Mouse (Mus musculus): ENCODE measurements around the gene Fbxl20. TPM values are rescaled to one million over a fixed set of nuclear protein-coding genes. Genes with fewer than 3 reads are reported as not detected.

Gene Fbxl20
- total RNA-seq, 2 experiments from 2014 or later = 33.2 to 33.6 TPM

DNA sequence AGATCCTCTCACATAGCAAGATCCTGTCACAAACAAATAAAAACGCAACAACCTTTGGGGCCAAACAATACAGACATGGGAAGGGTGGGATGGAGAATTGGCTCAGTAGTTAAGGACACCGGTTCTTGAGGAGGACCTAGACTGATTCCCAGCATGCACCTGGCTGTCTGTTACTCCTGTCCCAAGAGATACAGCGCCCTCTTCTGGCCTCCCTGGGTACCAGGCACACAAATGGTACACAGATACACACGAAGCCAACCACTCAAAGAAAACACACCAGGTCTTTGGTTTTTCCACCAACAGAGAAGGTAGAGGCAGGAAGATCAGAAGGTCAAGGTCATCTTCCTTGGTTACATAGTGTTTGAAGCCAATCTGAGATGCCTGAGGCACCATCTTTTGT lies 104.6 kb downstream of the Fbxl20 start:
- intact Hi-C loops (cut with DNase I) = no loop called here
- Histone ChIP-seq H3K27ac (no peak overlapping the region), H3K4me3 (no peak overlapping the region)
- peak; percentile 7; the same call in 1 of the 2 replicates for TF ChIP-seq CTCF (IDR thresholded peaks at IDR 0.05)
- no peak for DNase-seq (ENCODE audit: extremely low spot score in 1 of 2, low spot score in 2 of 2)

DNA sequence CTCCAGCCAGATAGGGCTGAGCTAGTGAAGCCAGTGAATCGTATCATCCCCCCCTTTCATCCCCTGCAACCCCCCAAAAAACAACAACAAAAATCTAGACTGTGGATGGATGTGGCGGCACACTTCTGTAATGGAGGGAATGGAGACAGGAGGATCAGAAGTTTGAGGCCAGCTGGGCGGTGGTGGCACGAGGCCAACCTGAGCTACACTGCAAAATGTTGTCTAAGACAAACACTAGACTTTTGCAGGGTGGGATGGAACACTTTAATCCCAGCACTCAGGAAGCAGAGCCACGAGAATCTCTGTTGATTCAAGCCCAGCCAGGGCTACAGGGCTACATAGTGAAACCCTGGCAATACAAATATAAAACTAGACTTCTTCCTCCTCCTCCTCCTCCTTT lies 106.1 kb downstream of the Fbxl20 start:
- intact Hi-C loops (cut with DNase I) = no loop called here
- TF ChIP-seq CTCF (IDR thresholded peaks at IDR 0.05) = no peak
- no peak overlapping the region for H3K4me3 ChIP-seq
- no peak for DNase-seq (ENCODE audit: extremely low spot score in 1 of 2, low spot score in 2 of 2)
- no peak overlapping the region for H3K27ac ChIP-seq

DNA sequence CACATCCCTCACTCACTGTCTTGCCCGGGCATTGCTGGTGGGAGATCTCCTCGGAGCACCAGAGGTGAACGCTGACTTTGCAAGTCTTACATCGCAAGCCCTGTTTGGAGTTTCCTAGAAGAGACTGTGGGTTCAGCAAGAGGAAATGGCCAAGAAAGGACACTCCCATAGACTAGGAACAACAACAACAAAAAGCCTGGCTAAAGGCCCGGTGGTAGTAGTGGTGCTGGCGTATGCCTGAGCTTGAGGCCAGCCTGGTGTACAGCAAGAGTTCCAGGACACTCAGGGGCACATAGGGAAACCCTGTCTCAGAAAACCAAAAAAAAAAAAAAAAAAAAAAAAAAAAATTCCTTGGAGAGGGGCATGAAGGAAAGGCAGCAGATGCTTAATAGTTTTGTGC lies 107.5 kb downstream of the Fbxl20 start:
- no peak overlapping the region for H3K27ac ChIP-seq
- H3K4me3 ChIP-seq = no peak overlapping the region
- no peak for TF ChIP-seq CTCF (IDR thresholded peaks at IDR 0.05)
- DNase-seq (ENCODE audit: extremely low spot score in 1 of 2, low spot score in 2 of 2) = no peak
- intact Hi-C loops (cut with DNase I) = no loop called here

DNA sequence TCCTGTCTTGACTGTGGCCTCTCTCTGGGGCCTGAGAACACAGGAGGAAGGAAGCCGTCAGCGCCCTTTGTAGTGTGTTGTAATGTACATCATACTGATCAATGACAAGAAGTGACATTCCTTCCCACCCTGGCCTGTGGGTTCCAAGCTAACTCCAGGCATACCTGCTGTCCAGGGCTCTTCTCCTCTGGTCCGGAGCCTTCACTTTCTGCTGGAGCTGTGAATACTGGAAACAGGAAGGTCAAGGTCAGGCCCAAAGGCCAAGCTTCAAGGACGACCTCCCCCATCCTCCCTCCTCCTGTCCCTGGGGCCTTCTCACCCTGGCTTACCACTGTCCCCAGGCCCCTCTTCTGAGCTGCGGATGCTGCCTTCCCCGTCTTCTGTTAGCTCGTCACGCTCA lies 109.2 kb downstream of the Fbxl20 start:
- intact Hi-C loops (cut with DNase I) = no loop called here
- Histone ChIP-seq H3K27ac (no peak overlapping the region), H3K4me3 (no peak overlapping the region)
- DNase-seq (ENCODE audit: extremely low spot score in 1 of 2, low spot score in 2 of 2) = no peak
- TF ChIP-seq CTCF (IDR thresholded peaks at IDR 0.05) = no peak

DNA sequence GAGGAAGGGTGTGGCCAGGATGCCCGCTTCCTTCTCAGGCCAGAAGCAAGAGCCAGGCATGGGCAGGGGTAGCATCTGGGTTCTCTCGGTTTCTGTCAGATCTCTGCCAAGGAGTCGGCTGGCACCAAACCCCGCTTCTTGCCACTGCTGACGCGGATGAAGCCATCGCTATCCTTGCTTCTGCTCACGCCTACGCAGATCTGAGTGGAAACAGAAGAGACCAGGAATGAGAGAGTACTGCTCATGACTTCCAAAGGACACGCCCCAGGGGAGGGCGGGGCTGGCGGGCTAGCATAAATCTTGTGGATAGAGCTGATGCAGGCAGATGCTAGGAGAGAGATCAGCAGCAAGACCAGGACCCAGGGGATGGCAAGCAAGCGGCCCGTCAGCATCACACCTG lies 112.3 kb downstream of the Fbxl20 start:
- H3K27ac ChIP-seq = peak overlapping the region; percentile 64
- DNase-seq (ENCODE audit: extremely low spot score in 1 of 2, low spot score in 2 of 2) = no peak
- TF ChIP-seq CTCF (IDR thresholded peaks at IDR 0.05) = no peak
- no peak overlapping the region for H3K4me3 ChIP-seq
- intact Hi-C loops (cut with DNase I) = loop anchor here (10.0 kb wide), 1 partner anchor 107 kb away; no protein-coding TSS in a partner anchor

DNA sequence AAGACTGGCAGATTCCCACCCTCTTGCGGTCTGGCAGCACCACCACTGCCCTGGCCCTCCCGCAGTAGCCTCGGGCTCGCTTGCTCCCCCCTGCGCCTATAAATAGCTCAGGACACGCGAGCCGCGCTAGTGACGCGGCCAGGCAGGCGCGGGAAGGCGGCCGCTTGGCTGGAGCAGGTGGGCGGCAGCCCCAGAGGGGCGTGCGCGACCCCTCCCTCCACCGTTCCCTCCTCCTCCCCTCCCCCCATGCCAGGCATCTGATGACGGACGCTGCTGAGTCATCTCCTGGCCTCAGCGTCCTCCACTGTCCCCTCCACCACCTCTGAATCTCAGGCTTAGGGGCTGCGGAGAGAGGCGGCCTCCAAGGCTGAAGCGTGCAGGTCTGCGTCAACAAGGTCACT lies 114.2 kb downstream of the Fbxl20 start:
- intact Hi-C loops (cut with DNase I) = loop anchor here (10.0 kb wide), 1 partner anchor 109 kb away; no protein-coding TSS in a partner anchor
- no peak; the same call in 1 of the 2 replicates for TF ChIP-seq CTCF (IDR thresholded peaks at IDR 0.05)
- DNase-seq (ENCODE audit: extremely low spot score in 1 of 2, low spot score in 2 of 2) = peak in 1 of 2 experiments; percentile 69
- peak overlapping the region; percentile 44 for H3K4me3 ChIP-seq
- H3K27ac ChIP-seq = peak overlapping the region; percentile 88

DNA sequence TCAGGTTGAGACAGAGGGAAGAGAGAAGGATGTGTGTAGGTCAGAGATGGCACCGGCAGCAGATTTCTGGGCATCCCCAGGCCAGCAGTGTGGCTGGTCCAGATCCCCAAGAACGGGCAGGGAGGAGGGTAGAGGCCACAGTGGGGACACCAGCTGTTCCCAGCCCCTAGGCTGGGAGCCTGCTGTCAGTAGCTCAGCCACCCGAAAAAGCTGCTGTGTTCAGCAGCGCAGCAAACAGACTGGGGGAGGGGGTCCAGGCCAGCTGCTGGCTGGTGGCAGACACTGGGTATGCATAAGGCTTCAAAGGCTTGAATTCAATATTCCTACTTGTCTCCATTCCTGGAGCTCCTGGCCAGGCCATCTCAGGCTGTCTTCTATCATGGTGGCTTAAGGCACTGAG lies 115.4 kb downstream of the Fbxl20 start:
- intact Hi-C loops (cut with DNase I) = loop anchor here (10.0 kb wide), 1 partner anchor 110 kb away; no protein-coding TSS in a partner anchor
- H3K27ac ChIP-seq = peak overlapping the region; percentile 88
- no peak for TF ChIP-seq CTCF (IDR thresholded peaks at IDR 0.05)
- peak in 1 of 2 experiments; percentile 41 for DNase-seq (ENCODE audit: extremely low spot score in 1 of 2, low spot score in 2 of 2)
- H3K4me3 ChIP-seq = no peak overlapping the region

DNA sequence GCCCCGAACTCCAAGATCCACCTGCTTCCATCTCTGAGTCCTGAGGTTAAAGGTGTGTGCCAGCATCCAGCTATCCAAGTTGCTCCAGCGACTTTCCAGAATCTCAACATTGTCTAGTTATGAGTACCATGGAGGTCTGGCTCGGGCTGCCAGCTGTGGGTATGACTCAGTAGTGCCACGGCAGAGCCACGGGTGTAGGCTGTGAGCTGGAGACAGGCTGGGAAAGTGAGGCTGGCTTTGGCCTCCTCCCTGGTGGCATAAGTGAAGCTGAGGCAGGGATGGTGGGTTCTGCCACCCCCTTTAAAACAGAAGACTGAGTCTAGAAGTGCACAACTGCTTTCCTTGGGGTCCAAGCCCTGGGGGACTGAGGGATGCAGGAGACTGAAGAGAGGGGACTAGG lies 116.1 kb downstream of the Fbxl20 start:
- TF ChIP-seq CTCF (IDR thresholded peaks at IDR 0.05) = no peak
- Histone ChIP-seq H3K4me3 (no peak overlapping the region), H3K27ac (no peak overlapping the region)
- intact Hi-C loops (cut with DNase I) = loop anchor here (10.0 kb wide), 1 partner anchor 111 kb away; no protein-coding TSS in a partner anchor
- peak in 1 of 2 experiments; percentile 27 for DNase-seq (ENCODE audit: extremely low spot score in 1 of 2, low spot score in 2 of 2)

Other genes with a start within 250 kb of the Fbxl20 start
- gene Plxdc1, start 164.0 kb downstream of the Fbxl20 start, total RNA-seq (2021) = 10 to 100 TPM; 35.2 to 37.1 TPM
- 1 to 10 TPM; 1.2 TPM for gene Arl5c, start 154.2 kb downstream of the Fbxl20 start, total RNA-seq (2021)
- 100 to 1,000 TPM; 150 to 170 TPM for gene Cacnb1, start 127.4 kb downstream of the Fbxl20 start, total RNA-seq (2021)
- gene Rpl19, start 123.7 kb downstream of the Fbxl20 start, total RNA-seq (2021) = 100 to 1,000 TPM; 560 to 591 TPM
- 10 to 100 TPM; 97.3 to 99.9 TPM for gene Stac2, start 96.9 kb downstream of the Fbxl20 start, total RNA-seq (2021)
- gene Med1, start 42.9 kb upstream of the Fbxl20 start, total RNA-seq (2021) = 10 to 100 TPM; 54.9 to 55.1 TPM
- 10 to 100 TPM; 40.0 to 40.3 TPM for gene Cdk12, start 52.7 kb upstream of the Fbxl20 start, total RNA-seq (2021)
- 10 to 100 TPM; 70.2 to 76.3 TPM for gene Neurod2, start 179.2 kb upstream of the Fbxl20 start, total RNA-seq (2021)
- gene Ppp1r1b, start 198.0 kb upstream of the Fbxl20 start, total RNA-seq (2021) = 100 to 1,000 TPM; 146 to 208 TPM
- gene Stard3, start 208.0 kb upstream of the Fbxl20 start, total RNA-seq (2021) = 10 to 100 TPM; 35.7 to 42.4 TPM
- gene Tcap, start 233.4 kb upstream of the Fbxl20 start, total RNA-seq (2021) = 1 to 10 TPM; 8.7 to 10.0 TPM
- under 1 TPM in 1 of 2 experiments, not detected in 1; 0.51 TPM for gene Pnmt, start 236.0 kb upstream of the Fbxl20 start, total RNA-seq (2021)